Mouse (Mus musculus) forebrain, embryonic 10.5 days (tissue): ENCODE data around the gene AI413582. TPM values are rescaled to one million over a fixed set of nuclear protein-coding genes. Genes with fewer than 3 reads are reported as not detected.
A peak's percentile ranks its signal among the peaks of the same experiment; 100 is the strongest.

Source experiments
- DNase-seq: peaks from one replicate; pipeline ENCODE4 v3.0.0-alpha.2; 2017; ENCODE audit warnings: low spot score; ENCODE audit errors: extremely low spot score
- H3K27ac ChIP-seq: fragments of 300-500 bp; sonication (generic); 2 replicates; pipeline ENCODE4 v1.5.1; 2016; ENCODE audit warnings: mild to moderate bottlenecking
- H3K27me3 ChIP-seq: fragments of 300-500 bp; sonication (generic); 2 replicates; pipeline ENCODE4 v1.6.1; 2016; ENCODE audit warnings: mild to moderate bottlenecking; ENCODE audit not compliant: poor library complexity, severe bottlenecking
- H3K36me3 ChIP-seq: fragments of 300-500 bp; sonication (generic); replicated peaks from 2 replicates; pipeline ENCODE4 v1.6.1; 2016; ENCODE audit warnings: mild to moderate bottlenecking, moderate library complexity
- H3K4me1 ChIP-seq: fragments of 300-500 bp; sonication (generic); 2 replicates; pipeline ENCODE4 v1.6.1; 2016
- H3K4me3 ChIP-seq: fragments of 300-500 bp; sonication (generic); 2 replicates; pipeline ENCODE4 v1.5.1; 2016; ENCODE audit warnings: mild to moderate bottlenecking, moderate library complexity
- H3K9me3 ChIP-seq: fragments of 300-500 bp; sonication (generic); 2 replicates; pipeline ENCODE4 v1.6.1; 2016; ENCODE audit warnings: mild to moderate bottlenecking, moderate library complexity
- WGBS: fragments of 180-500 bp; shearing (Covaris S2); methylation state at CpG from one replicate; pipeline ENCODE4 v1.1.7; 2016; 5-methylcytosine and 5-hydroxymethylcytosine counted together
- polyA plus RNA-seq: library from polyadenylated mRNA; unstranded; fragments of >200 nt; fragmentation: Nextera tagmentation; extraction: Ambion mirVana; gene quantifications from 2 replicates; pipeline ENCODE4 v1.2.1, GENCODE M21; 2016

The AI413582 gene
- polyA plus RNA-seq = 12.5 and 12.7 TPM in 2 replicates

GRCm38 (mm10) chr17:27565163-27565941 lies at the start of gene AI413582:
TSS of gene AI413582 (minus strand) at chr17:27565756.
- H3K36me3 ChIP-seq = peaks cover 33% of the 10 kb centered on the region
- peak; percentile 95 for DNase-seq
- peak within 1 kb of the TSS; percentile 88 for H3K27ac ChIP-seq
- H3K4me3 ChIP-seq = peak within 1 kb of the TSS; percentile 68
- H3K9me3 ChIP-seq = no peaks in the 10 kb centered on the region
- WGBS = under 1% methylated on average over 58 of the region's 58 CpGs
- peaks cover 54% of the 10 kb centered on the region for H3K4me1 ChIP-seq
- H3K27me3 ChIP-seq = peaks cover 18% of the 10 kb centered on the region

DNA sequence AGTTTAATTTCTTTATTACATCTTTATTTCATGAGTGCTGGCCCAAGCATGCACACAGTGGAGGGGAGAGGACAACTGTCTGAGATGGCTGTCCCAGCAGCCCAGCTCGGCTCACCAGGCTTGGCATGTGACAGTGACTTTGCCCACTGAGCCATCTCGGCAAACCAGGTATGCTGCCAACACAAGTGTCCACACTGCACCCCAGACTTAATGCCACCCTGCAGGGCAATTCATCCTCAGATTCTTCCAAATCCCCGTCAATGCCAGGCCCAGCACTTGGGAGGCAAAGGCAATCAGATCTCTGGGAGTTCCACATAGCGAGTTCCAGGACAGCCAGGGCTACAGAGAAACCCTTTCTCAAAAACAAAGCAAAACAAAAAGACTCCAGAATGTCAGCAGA lies 47.5 kb upstream of the AI413582 start:
- no peaks in the 10 kb centered on the region for H3K27me3 ChIP-seq
- peaks cover 17% of the 10 kb centered on the region for H3K9me3 ChIP-seq
- no peak overlapping the region for H3K4me3 ChIP-seq
- 86% methylated on average over 4 of the region's 4 CpGs for WGBS
- H3K4me1 ChIP-seq = peaks cover 26% of the 10 kb centered on the region
- H3K36me3 ChIP-seq = peaks cover 72% of the 10 kb centered on the region
- DNase-seq = no peak
- H3K27ac ChIP-seq = no peak overlapping the region

DNA sequence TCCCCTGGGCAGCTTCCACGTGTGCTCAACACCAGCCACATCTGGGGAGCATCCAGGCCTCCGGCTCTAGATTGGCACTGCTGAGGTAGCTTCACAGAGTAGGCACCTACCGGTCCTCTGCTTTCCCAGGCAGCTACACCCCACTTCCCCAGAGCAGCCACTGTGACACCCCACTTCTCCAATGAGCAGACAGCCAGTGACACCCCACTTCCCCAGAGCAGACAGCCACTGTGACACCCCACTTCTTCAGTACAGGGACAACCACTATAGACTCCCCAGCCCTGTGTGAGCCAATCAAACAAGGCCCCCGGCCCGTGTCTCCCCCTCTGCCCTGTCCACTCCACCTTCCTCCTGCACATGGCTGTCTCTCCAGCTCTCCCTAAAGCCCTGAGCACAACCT lies 46.4 kb upstream of the AI413582 start:
- H3K9me3 ChIP-seq = peaks cover 6% of the 10 kb centered on the region
- WGBS = 90% methylated on average over 5 of the region's 5 CpGs
- no peak overlapping the region for H3K27ac ChIP-seq
- H3K36me3 ChIP-seq = peaks cover 70% of the 10 kb centered on the region
- H3K27me3 ChIP-seq = no peaks in the 10 kb centered on the region
- peaks cover 26% of the 10 kb centered on the region for H3K4me1 ChIP-seq
- H3K4me3 ChIP-seq = no peak overlapping the region
- no peak for DNase-seq

GRCm38 (mm10) chr17:27611519-27611884 lies 45.9 kb upstream of the AI413582 start:
- no peaks in the 10 kb centered on the region for H3K27me3 ChIP-seq
- H3K27ac ChIP-seq = no peak overlapping the region
- H3K36me3 ChIP-seq = peaks cover 68% of the 10 kb centered on the region
- peaks cover 1% of the 10 kb centered on the region; the same call in 1 of the 2 replicates for H3K9me3 ChIP-seq
- DNase-seq = no peak
- WGBS = 79% methylated on average over 3 of the region's 3 CpGs
- H3K4me1 ChIP-seq = peaks cover 26% of the 10 kb centered on the region
- no peak overlapping the region for H3K4me3 ChIP-seq

- no peak overlapping the region for H3K27ac ChIP-seq
- no peaks in the 10 kb centered on the region for H3K27me3 ChIP-seq
- H3K4me1 ChIP-seq = peaks cover 26% of the 10 kb centered on the region
- peaks cover 64% of the 10 kb centered on the region for H3K36me3 ChIP-seq
- 90% methylated on average over 10 of the region's 10 CpGs for WGBS
- no peak overlapping the region for H3K4me3 ChIP-seq
- no peaks in the 10 kb centered on the region for H3K9me3 ChIP-seq
- DNase-seq = no peak
Measured at GRCm38 (mm10) chr17:27610679-27611518, 45.3 kb upstream of the AI413582 start.

DNA sequence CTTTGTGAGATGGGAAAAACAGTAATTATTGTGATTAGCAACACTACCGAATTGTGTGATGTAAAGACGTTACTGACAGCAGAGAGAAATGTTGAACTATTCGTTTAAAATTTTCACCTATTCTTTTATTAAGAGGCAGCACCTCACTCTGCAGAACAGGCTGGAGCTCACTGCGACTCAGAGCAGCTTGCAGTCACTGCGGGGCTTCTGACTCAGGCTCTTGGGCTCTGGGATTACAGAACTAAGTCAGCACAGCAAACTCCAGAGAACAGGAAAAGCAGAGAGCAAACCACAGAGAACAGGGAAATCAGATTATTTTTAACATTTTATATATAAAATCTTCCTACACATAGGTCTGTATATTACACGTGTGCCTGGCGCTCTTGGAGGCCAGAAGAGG lies 44.0 kb upstream of the AI413582 start:
- H3K4me3 ChIP-seq = no peak overlapping the region
- no peaks in the 10 kb centered on the region for H3K9me3 ChIP-seq
- H3K27me3 ChIP-seq = no peaks in the 10 kb centered on the region
- no peak overlapping the region for H3K27ac ChIP-seq
- WGBS = 91% methylated on average over 7 of the region's 7 CpGs
- DNase-seq = no peak
- H3K36me3 ChIP-seq = peaks cover 59% of the 10 kb centered on the region
- peaks cover 22% of the 10 kb centered on the region for H3K4me1 ChIP-seq

DNA sequence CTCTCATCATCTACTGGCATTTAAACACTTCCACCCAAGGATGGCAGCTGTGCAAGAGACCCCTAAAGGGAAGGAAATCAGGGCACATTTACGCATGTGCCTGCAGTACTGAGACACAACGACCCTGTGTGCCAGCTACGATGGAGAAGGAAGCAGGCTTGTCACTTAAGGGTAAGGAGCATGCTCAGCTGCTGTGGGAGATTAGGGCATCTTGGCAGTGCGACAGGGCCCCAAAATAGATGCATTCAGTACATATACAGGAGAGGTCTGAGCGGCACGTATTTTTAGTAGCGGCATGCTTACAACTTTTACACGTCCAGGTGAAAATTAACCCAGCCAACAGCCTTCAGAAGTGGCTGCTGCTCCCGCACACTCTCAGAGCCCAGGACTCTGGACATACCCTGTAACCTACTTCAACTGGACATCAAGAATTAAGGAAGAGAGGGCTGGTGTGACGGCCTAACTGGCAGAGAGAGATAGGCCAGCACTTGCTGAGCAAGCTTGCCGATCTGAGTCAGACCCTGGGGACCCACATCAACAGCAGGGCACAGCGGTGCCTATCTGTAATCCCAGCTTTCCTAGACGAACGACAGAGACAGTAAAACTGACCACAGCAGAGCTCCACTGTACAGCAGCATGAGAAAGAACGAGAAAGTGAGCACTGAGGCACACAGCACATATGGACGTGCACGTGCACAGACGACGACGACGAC lies 38.1 kb upstream of the AI413582 start:
- Histone ChIP-seq H3K4me3 (no peak overlapping the region), H3K27me3 (no peaks in the 10 kb centered on the region), H3K9me3 (no peaks in the 10 kb centered on the region), H3K36me3 (peaks cover 34% of the 10 kb centered on the region), H3K27ac (no peak overlapping the region), H3K4me1 (peaks cover 24% of the 10 kb centered on the region)
- WGBS = 90% methylated on average over 21 of the region's 21 CpGs
- no peak for DNase-seq

DNA sequence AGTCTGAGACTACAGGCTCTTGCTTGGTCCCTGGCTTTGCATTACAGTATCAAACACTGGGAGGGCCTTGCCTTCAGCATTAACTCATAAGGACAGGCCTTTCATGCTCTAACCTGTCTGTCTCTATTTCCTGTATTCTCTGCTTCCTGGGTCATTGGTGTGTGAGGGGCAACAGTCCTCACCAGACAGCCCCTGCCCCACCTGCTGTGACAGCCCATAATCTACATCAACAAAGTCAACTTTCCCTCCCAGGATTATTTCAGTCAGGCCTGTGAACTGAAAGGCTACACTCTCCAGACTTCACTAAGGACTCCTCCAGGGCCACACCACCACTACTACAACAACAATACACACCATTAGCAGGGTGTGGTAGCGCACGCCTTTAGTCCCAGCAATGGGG lies 37.5 kb upstream of the AI413582 start:
- no peaks in the 10 kb centered on the region for H3K27me3 ChIP-seq
- H3K27ac ChIP-seq = no peak overlapping the region
- H3K36me3 ChIP-seq = peaks cover 31% of the 10 kb centered on the region
- WGBS = 85% methylated on average over 2 of the region's 2 CpGs
- no peak for DNase-seq
- no peak overlapping the region for H3K4me3 ChIP-seq
- peaks cover 24% of the 10 kb centered on the region for H3K4me1 ChIP-seq
- H3K9me3 ChIP-seq = no peaks in the 10 kb centered on the region

DNA sequence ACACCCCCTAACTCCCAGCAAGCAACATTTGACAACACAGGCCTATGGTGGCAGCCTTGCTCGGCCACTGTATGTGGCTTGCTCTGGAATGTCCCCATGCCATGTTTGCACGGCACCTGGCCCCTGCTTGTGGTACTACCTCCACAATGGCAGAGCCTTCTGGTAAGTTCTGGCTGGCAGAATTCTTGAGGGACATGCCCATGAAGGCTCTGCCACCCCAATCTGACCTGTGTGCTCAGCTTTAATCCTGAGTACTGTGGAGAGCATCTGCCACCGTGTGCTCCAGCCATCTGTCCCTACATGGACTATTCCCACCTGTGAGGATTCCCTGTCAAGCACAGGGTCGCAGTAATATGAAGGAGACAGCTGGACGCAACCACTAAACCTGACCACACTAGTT lies 35.3 kb upstream of the AI413582 start:
- WGBS = 91% methylated on average over 5 of the region's 5 CpGs
- H3K27ac ChIP-seq = no peak overlapping the region
- H3K4me3 ChIP-seq = no peak overlapping the region
- H3K36me3 ChIP-seq = peaks cover 36% of the 10 kb centered on the region
- no peaks in the 10 kb centered on the region for H3K9me3 ChIP-seq
- no peaks in the 10 kb centered on the region for H3K27me3 ChIP-seq
- H3K4me1 ChIP-seq = peaks cover 31% of the 10 kb centered on the region
- DNase-seq = no peak

- H3K36me3 ChIP-seq = peaks cover 40% of the 10 kb centered on the region
- no peaks in the 10 kb centered on the region for H3K9me3 ChIP-seq
- peaks cover 31% of the 10 kb centered on the region for H3K4me1 ChIP-seq
- H3K27ac ChIP-seq = no peak overlapping the region
- H3K4me3 ChIP-seq = no peak overlapping the region
- H3K27me3 ChIP-seq = no peaks in the 10 kb centered on the region
- DNase-seq = no peak
- WGBS = 87% methylated on average over 3 of the region's 3 CpGs
Measured at GRCm38 (mm10) chr17:27600286-27600685, 34.7 kb upstream of the AI413582 start.

DNA sequence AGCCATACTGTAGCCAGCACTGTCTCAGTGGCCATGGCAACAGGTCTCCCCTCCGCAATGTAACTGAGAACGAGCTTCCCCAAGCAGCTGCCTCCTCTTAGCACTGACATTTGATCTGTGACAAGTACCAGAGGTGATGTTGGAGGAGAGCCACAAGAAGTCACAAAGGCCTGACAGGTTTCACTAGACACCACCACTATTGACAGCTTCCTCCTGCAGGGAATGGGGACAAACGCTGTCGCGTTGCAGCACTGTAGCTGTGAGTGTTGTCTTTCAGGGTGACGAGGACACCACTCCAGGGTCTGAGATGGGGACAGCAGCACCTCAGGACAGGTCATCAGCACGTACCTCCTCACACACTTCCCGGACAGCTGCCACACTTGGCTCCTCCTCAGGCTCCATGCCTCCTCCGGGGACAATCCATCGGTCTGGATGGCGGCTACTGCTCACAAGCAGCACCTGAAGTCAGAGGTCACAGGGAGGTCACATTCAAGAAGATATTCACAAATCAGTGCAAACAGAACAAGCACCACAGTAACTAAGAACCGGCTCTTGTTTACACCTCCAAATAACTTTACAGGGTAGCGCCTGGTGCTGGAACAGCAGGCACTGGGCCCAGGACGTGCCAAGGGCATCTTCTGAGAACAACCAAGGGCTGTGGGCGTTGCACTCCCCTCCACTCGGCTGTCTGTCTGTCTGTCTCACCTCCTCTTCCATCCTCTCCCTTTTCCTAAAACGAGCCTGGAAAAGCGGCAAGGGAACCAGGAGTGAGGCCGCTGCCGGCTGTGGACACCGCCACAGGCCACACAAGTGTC lies 31.0 kb upstream of the AI413582 start:
- Histone ChIP-seq H3K36me3 (peaks cover 60% of the 10 kb centered on the region), H3K27me3 (no peaks in the 10 kb centered on the region), H3K4me1 (peaks cover 16% of the 10 kb centered on the region), H3K9me3 (no peaks in the 10 kb centered on the region), H3K27ac (no peak overlapping the region), H3K4me3 (no peak overlapping the region)
- DNase-seq = no peak
- 92% methylated on average over 21 of the region's 21 CpGs for WGBS
